Mouse (Mus musculus) adrenal gland, postnatal 4 days (tissue): ENCODE measurements at regions not wholly inside any gene's neighbourhood (a gene's known extent, or its start where the extent isn't known, plus 50 kb on each side); places are given as distances from the start of the nearest gene placed in this dataset.

Source experiments
- DNase-seq, 2 experiments: peaks; one replicate each; pipeline ENCODE4 v3.0.0; 2021 to 2022; ENCODE audit warnings: low spot score in 2 of 2, mixed read lengths in 2 of 2

DNA sequence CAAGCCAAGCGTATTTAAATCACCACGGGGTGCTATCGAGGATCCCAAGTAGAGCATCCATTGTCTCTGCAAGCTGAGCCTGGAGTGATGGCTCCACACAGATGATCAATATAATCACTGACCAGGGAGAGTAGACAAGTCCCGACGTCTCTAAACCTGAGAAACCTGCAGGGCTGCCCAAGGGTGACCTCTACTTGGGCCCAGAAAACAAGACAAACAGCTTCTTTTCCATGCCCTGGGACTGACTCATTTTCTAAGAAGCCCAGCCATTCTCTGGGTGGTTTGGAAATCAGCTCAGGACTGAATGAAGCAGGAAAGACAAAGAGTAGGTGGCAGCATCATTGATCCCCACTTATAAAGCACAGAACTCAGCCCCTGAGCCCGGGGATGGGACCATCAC lies 221.5 kb downstream of the 4933412E24Rik start:
- DNase-seq, result no peak

DNA sequence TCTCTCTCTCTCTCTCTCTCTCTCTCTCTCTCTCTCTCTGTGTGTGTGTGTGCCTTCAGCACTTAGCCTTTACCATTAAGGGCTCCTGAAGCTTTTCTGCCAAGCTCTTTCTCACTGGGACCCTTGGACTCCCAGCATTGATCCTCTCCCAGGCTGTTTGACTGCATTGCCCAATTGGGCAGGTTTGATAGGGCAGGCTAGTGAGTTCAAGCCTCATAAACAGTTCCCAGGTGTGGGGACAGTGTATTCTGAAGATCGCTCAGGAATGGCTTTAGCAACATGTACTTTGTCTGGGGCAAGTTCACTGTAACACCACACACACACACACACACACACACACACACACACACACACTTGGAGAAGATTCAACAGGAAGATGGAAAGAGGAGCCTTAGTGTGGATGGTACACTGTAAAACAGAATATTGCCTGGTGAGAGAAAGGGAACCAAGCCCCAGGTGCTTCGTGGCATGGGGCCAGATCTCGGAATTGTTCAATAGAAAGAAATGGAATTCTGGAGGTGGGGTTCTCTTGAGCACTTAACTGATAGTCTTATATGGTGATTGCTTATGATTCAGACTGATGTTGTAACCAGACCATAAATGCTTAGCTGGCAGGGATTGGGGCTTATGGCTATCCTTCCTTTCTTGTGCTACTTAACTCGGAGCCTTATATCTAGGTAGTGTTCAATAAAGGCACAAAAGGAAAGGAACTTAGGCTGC lies 229.5 kb downstream of the 4933412E24Rik start:
- no peak for DNase-seq

DNA sequence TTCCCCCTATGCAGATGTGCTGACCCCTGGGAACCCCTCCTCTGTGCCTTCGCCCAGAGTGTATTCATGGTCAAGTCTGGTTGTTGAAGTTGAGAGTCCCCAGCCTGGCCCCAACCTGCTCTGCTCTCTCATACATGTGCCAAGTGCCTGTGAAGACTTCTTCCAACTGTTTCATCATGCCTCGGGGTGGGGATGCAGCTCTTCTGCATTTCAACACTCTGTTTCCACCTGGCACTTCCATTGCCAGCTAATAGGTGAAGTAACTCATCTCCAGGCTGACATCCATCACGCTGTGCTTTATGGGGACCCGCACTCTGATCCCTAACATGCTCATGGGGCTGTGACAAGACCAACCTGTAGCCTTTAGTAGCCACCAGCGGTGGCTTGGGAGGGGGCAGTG lies 230.4 kb downstream of the 4933412E24Rik start:
- DNase-seq, result no peak

DNA sequence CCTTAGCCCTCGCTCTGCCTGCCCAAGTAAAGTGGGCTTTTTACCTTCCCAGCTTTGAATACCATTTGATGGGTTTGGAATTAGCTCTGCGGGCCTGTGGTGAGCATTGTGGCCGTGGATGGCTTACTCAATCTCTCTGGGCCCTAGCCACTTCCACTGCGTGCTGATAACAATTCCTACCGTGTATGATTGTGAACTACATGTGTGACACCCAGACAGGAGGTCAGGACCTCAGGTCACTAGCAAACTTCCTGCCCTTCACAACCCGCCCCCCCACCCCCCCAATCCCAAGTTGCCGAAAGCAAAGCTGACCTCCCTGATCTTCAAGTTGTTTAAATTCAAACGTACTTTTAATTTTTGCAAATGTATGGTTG lies 231.9 kb downstream of the 4933412E24Rik start:
- DNase-seq, result no peak

DNA sequence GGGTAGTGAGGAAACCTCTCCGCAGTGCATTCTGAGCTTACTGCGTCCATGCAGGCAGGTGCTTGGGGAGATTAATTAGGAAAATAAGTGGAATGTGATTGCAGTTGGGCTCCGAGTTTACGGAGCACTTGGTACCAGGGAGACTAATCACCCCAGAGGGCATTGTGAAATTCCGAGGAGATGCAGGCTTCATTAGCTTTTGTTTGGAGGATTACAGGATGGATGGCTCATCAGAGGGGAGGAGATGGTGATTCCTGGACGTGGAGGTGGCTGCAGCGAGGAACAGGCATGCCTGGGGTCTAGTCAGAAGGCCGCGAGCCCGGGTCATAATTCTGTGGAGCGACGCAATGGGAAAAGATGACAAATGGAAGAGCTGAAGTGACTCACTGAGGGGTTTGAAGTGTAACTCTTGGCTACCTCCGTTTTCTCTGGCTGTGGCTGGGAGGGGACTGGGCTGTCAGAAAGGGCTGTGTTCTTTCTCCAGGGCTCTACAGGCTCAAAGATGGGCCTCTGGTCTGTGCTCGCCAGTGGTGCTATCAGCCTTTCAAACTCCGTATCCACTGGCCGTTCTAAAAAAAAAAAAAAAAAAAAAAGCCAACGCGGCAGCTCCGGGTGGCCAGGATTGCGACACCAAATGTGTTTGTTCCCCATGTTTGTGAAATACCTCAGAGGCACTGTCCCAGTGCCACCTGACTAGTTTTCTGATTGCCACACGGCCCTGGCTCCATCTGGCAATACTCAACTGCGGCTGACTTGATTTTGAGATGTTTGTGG lies 232.4 kb downstream of the 4933412E24Rik start:
- no peak for DNase-seq

DNA sequence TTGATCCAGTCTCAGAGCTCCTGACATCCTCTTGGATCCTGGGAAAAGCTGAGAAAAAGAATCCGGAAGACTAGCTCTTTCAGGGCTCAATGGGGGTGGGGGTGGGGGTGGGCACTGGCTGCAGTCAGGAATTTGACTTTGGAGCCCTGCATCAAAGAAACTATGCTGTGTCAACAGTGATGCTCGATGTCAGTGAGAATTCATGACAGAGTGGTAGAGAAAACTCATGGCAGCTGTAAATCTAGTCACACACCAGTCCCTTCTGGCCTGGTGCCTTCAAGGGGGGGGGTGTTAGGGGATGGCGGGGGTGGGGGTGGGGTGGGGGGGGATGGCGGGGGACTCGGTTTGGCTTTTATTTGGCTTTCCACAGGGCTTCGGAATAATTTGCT lies 233.0 kb downstream of the 4933412E24Rik start:
- DNase-seq, result no peak

DNA sequence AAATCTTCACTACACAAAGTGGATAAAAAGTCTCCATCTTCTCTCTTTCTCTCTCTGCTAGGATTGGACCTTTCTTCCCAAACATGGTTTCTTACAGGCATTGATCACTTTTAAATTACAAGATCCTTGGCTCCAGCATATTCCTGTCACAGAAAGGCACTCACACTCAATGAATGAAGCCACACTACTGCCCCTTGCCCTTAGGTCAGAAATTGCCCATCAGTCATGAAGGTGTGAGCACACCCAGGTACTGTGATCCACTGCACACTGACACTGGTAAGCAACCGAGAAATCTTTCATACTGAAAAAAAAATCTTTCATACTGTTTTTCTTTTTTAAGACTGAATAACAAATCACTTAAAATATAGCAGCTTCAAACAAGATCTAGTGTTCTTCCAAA lies 235.9 kb downstream of the 4933412E24Rik start:
- no peak for DNase-seq

DNA sequence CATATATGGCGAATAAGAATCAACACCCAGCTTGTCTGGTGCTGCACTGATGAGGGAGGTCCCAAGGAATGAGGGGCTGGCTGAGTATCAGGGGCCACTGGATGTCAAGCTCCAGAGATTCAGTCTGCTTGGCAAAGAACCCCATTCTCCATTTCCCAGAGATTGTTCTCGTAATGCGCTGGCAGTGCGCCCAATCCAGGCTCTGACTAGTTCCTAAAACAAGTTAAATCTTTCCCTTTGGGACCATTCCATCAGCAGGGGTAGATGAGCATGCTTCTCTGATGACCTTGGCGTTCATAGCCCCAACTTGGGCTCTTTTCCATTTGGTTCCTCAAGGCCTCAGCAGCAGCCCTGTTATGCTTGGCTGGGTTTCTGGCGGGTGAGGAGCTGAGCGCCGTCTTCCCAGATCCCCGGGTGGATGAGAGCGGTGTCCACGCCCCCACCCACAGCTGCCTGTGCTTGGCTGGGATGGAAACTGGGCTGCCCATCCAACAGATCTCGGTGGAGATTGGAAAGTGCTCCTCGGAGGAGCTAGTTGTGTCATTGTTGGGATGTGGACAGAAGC lies 239.0 kb downstream of the 4933412E24Rik start:
- DNase-seq, result peak in 1 of 2 experiments; percentile 40

DNA sequence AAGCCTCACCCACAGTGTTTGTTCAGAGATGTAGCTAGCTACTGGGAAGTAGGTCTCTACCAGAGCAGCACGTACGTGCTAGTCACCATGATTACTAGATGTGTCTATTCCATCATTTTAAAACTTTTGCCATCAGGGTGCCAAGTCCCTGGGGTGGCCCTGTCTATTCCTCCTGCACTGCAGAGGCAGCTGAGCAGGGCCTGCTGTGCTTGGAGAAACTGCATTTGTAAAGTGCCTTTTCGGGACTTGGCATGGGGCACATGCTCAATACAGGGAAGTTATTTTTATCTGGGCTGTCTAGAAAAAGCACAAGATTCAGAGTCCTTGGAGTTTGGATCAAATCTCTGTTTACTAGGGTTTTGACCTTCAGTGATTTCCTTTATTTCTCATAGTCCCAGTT lies 240.6 kb downstream of the 4933412E24Rik start:
- no peak for DNase-seq

DNA sequence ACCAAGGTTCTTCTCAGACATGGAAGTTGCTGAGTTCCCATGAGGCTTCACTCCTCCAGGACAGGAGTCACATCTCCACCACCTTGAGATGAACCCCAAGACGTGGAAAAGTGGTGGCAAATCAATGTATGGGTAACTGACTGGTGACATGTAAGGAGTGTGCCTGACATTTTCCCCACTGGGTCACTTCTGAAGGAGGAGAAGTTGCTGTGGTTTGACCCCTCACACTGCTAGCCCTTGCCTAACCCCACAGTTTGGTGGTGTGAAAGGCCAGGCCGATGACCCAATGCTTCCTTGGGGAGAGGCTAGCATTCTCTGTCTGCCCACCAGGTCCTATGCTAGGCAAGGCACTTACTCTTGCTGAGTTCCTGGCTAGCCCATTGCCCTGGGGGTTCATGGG lies 242.4 kb downstream of the 4933412E24Rik start:
- DNase-seq, result no peak

DNA sequence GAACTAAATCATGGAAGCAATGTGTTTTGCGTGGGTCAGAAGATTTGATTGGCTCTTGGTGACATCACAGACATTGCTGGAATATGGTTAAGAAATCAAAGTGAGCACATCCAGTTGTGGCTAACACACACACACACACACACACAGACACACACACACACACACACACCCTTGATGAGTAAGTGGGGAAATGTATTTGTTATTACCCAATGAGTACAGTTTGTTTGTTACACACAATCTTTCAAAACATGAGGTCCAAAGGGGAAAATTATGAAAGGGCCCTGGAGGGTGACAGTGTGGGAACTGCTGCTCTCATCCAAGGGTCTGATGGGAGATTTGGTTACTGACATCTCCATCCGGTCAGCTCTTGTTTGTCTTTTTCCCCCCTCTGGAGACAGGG lies 243.8 kb downstream of the 4933412E24Rik start:
- no peak for DNase-seq

DNA sequence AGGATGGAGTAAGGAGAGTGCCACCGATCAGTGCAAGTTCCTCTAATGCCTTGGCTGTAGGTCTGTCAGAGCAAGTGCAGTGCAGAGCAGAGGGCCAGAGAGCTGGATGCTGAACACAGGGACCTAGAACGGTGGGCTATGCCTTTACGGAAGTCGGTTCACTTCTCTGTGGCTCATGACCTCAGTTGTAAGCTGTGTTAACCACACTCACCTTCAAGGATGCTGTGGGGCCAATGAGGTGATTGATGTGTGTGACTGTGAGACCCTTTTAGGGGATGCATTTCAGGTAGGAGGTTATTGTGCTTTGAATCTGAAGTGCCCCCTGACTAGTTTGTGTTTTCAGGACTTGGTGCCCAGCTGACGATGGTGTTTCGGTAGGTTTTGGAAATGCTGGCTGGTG lies 254.4 kb downstream of the 4933412E24Rik start:
- DNase-seq, result no peak

DNA sequence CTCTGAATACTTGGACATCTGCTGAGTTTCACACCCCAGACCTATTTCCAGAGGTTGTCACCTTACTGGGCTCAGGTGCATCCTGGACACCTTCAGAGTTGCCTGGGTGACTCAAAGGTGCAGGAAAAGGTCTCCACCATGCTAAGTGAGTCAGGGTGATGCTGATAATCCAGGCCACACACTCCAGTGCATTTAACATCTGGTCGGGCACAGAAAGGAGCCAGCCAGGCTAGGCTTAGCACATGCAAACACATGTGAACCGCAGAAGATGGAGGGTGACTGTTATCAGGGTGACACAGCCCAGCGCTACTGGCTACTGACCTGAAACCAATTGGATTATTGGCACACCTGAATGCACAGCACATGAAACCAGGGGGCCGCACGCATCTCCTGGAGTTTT lies 255.9 kb downstream of the 4933412E24Rik start:
- DNase-seq, result no peak

DNA sequence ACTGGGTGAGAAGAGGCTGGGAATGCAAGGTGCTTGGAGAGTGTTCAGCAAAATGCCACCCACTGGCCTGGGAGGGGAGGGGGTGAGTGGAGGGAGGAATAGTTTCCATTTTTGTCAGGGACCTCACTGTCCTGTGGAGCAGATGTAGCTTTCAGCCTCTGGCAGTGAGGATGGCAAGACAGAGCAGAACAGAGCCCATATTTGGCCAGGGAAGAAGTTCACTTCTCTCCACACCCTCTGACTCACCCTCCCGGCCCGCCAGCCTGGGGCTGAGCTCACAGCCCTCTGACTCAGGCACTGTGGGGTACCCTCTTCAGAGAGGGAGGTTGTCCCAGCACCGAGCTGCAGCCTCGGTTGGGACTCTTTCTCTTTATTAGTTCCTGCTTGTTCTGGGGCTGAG lies 256.8 kb downstream of the 4933412E24Rik start:
- peak in 1 of 2 experiments; percentile 21 for DNase-seq

DNA sequence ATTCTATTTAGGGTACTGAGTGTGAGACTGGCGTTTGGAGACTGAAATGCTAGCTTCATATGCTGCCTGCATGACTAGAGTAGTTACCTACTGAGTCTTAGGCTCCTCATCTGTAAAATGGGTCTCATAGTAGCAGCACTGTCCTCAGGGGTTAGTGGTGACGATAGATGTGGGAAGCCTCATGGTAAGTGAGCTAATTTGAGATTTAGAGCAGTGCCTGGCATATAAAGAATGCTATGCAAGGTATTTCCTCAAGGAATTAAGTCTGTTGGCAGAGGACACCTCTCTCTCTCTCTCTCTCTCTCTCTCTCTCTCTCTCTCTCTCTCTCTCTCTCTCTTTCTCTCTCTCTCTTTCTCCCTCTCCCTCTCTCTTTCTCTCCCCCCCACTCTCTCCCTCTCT lies 257.4 kb downstream of the 4933412E24Rik start:
- no peak for DNase-seq

DNA sequence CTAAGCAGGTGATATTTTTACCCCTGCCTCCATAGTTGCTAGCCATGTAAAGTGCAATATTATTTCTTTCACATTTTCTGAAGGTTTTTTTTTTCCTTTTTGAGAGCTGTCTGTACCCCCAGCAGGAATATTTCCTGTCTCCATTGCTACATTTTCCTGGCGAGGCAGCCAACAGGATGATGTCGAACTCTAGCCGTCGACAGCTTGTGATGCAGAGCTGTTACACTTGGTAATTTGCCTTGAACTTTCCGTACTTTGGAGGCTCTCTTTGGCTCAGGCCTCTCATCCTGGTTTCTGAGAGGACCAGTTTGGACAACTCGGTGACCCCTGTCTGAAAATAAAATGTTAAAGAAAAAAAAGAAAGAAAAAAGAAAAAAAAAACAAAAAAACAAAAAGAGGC lies 260.3 kb downstream of the 4933412E24Rik start:
- no peak for DNase-seq

DNA sequence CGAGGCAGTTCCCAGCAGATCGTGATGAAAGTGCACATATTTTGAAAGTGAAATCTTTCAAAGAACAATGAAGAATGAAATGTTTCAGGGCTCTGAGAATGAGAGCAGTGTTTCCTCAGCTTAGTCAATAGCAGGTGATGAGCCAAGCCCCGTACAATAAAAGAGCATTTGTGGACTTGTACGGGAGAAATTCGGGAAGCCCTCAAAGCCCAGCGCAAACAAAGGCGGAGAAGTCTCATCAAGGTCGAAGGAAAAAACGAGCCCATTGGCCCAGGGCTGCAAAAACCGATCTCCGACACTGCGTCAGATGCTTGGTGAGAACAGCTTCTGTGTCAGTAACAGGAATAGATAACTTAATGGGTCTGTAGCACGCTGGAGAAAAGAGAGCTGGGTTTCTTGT lies 261.5 kb downstream of the 4933412E24Rik start:
- no peak for DNase-seq

DNA sequence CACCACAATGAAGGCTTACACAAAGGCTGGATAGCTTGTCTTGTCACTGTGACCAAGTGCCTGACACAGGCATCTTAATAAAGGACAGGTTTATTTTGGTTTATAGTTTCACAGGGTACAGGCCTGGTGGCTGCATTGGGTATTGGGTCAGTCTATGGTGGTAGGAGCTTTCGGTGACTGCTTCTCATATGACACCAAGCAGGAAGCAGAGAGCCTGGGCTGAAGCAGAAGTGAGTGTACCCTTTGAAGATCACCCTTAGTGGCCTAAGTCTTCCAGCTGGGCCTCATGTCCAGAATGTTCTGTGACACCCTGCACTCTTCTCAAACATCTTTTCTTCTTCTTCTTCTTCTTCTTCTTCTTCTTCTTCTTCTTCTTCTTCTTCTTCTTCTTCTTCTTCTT lies 264.1 kb downstream of the 4933412E24Rik start:
- DNase-seq, result no peak

DNA sequence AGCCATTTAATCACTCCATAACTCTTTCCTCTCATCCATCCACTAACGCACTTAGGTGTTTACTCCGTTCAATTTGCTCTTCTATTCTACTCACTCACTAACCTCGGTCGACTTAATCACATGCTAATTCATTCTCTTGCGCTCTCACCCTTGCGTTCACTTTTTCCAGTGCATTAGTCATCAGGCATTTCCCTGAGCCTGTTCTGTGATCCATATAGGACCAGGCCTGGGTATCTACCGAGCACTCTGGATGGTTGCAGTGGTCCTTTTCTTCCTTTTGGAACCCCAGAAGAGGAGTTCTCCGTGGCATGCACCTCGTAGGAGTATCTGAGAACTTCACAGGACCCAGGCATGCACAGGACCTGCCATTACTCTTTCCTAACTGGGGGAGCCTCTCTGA lies 270.1 kb downstream of the 4933412E24Rik start:
- DNase-seq, result no peak

DNA sequence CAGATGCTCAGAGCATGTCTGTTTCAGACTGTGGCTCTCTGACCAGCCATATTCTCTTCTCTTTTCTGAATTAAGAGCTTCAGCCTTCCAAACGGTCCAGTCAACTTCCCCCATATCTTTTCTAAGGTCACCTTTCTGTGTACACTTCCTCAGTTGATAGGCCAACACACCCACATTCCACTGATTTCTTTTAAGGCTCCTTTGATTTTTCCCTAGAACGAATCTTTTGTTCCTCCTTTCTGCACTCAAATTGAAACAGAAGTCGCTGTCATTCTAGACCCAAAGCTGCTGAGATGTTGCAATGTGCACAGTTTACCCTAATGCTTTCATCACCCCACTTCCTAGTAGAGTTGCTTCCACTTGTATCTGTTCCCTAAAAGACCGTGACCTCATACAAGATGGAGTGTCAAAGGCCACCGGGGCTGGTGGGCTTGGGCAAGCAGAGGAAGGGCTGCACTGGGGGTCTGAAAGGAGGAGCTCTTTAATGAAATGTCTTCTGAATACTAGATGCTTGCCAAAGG lies 271.9 kb downstream of the 4933412E24Rik start:
- no peak for DNase-seq

DNA sequence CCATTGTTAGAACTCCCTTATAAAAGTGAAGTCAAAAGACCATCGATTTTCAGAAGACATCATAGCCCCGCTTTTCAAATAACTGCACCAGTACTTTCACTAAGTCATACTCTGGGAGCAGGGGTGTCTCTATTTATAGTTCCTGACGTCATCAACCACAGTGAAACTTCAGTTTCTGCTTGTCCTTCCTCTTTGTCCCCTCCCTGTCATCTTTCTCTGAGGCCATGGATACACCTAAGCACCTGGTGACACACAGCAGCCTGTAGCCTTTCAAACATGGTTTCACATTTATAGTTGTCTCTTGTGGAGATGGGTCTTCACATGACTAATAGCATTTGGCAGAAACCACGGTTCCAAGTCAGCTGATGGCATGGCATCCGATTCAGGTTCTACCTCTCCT lies 277.2 kb downstream of the 4933412E24Rik start:
- no peak for DNase-seq

DNA sequence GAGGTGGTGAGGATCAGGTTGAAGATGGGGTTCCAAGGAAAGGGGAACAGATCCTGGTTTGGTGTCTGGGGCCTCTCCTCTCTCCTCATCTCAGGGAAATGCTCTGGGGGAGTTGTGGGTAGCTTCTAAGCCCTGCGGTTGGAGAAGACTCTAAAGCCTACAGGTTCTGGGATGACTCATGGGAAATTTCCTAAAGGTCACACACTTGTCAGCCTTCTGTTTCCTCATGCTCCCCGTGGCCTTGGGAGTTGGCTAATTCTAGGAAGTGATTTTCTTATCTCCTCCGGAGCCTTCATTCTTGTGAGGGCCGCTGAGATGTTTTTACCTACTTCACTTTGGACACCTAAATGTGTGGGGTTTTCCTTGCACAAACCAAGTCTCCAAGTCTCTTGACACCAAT lies 279.2 kb downstream of the 4933412E24Rik start:
- no peak for DNase-seq
